Mouse (Mus musculus) adrenal gland, adult 8-10 months (tissue): ENCODE data around the gene Flnb. TPM values are rescaled to one million over a fixed set of nuclear protein-coding genes. Genes with fewer than 3 reads are reported as not detected.

Experiments
- DNase-seq: peaks from one replicate; pipeline ENCODE4 v3.0.0; 2022
- total RNA-seq, 4 experiments: library from RNA; stranded (reverse); gene quantifications; 2 replicates each; pipeline ENCODE4 v1.2.4; 2022

Gene Flnb
- total RNA-seq, 4 experiments from 2014 or later = 54.5 to 77.3 (median 65.8) TPM

DNA sequence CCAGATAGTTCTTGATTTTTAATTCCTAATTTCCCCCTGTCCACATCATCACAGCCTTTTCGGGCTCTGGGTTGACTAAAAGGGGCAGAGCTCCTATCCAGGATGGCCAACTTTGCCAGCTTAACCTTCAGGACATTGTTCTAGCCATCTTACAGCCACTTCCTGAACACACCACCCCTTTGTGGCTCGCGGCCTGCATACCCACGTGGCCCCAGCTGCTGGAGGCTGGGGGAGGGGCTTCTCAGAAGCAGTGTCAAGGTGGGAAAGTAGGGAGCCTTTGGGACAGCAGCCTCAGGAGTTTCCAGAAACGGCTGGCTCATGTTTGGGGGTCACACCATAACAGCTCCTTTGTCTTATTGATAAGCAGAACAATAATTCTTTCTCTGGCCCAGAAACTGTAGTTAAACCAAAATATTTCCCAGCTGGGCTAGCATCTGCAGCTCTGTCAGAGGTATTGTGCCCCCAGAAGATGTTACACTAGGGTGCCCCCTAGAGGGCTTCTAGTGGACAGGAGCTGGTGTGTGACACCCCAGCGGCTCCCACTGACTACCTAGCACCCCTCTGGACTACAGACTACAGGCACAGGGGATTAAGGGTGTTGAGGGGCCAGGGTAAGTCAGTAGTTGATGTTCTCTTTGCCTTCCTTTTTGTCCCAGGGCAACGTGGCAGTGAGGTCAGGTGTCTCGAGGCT is 126.7 kb downstream of the Flnb start:
- no peak for DNase-seq

DNA sequence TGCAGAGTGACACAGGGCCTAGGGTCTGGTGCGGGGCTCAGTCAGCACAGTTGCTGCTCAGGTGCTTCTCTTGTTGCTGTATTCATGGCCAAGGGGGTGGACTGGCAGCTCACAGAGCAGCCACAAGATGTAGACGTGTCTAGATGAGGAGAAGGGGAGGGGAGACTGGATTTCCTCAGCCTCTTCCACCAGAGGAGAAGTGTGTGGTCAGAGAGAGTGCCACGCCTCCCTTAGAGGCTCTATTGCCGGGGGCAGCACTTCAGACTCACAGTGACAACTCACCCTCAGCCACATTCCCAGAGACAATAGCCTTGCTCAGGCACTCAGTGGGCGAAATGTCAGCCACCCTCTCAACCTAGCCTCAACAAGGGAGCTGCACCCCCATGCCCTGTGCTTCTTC is 127.5 kb downstream of the Flnb start:
- DNase-seq = no peak

DNA sequence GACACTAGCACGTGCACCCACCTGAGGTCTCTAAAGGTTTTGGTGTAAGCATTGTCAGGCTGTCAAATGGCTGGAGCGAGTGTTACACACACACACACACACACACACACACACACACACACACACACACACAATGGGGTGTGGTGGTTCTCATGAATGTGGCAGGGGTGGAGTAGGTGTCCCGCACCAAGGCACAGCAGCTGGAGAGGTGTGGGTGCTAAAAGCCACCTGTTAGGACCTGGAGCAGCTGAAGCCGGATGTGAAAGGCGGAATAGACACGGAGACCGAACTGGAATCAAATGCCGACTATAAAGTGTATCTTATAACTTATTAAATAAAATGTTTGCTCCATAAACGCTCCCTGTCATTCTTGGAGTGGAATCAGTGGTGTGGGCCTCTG is 133.5 kb downstream of the Flnb start:
- DNase-seq = no peak

DNA sequence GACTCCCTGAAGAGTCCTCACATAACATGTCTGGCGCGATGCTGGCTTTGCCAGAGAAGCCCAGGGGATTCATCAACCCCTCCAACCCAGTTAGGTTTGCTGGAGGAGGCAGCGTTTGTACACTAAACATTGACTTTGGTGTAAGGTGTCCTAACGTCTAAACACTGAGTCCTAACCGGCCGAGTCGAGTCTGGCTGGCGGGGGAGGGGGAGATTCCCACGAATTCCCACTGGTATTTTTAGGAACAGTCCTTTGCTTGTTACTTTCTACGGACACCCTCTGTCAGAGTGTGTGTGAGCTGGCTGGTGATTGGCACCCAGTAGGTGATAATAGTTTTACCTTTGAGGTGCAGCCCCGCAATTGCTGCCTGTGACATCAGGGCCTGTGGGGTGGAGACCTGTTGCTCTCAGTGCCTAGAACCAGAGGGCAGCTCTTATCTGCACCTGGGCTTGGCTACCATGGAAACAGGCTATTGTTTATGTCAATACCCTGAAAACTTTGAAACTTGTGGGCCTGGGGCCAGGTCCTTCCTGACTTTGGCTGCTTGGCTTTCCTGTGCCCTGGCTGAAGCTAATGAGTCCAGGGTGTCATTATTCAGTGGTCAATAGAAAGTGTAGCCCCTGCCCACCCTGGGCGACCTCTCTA is 135.0 kb downstream of the Flnb start:
- no peak for DNase-seq

DNA sequence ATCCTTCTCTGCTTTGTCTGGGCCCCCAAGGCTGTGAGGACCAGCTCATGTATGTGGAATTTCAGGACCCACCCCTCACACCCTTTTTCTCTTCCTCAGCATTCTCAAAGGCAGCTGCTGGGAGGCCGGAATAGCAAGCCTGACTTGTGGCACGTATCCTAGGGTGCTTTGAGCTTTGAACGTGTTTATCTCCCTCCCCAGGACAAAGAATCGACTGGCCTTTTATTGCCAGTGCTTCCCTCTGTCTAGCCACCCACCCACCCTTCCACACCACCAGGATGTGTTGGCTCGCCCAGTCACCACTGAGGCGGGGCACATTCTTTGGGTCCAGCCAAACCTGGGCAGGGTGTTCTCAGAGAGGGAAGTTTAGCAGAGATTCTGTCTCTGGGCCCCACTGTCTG is 136.3 kb downstream of the Flnb start:
- no peak for DNase-seq

DNA sequence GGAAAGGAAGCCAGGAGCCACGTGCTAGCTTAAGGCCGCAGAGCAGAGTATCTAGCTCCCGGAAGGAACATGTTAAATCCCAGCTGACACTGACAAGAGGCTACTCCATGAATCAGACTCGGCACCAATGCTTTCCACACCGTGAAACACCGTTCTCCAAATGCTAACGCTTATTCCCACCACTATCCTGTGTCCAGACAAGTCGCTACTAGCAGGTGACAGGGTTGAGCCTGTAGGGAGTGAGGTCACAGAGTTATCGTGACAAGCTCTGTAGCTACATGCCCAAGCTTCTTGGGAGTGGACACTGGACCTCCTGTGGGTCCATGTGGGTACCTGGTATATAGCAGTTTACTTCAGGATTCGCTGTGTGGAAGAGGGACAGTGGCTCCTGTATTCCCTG is 138.7 kb downstream of the Flnb start:
- DNase-seq = no peak

DNA sequence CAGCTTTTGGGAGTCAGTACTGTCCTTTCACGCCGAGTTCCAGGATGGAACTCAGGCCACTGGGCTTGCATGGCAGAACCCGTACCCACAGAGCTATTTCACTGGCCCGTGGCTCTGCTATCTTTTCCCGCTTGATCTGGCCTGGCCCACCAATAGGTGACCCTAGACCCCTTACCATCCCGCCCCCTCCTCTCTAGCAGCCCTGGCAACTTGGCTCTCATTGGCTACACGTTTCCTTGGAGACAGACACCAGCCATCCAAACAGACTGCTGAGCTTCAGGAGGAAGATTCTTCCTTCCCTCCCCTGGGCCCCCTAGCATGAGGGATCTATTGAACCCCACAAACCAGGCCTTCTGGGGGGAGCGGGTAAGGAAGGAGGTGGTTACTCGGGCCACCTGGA is 139.3 kb downstream of the Flnb start, which contains the start of gene Gm45521:
TSS of gene Gm45521 (plus strand) at position 240 of the 400 bp plus-strand sequence.
- DNase-seq = no peak

DNA sequence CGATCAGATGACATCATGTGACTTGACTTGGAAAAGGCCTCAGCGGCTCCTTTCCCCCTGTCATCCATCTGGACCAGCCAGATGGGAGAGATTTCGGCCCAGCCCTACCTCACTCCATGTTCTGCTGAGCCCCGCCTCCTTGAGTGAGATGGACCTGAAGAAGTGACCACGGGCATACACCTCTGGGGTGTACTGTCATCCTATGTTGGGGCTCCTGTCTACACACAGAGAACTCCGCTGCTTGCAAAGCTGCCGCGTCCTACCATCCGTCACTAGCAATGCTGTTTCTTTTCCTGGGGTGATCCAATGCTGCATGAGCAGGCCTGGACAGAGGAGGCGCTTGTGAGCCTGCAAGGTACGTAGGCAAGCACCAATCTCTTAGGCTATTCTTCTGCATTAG is 142.9 kb downstream of the Flnb start:
- no peak for DNase-seq

DNA sequence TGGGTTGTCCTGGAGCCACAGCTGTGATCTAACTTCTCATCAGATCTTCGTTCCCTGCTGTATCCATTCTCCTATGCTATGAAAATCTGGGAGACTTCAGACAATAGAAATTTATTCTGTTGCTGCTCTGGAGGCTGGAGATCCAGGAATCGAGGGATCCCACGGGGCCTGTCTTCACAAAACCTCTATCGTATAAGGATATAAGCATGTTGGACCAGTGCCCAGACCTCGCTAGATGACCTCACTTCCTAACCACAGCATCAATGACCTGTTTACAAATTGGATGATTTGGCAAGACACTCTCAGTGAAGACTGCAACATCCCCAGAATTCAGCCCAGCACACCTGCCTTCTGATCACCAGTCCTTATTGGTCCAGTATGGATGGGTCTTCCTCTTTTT is 144.0 kb downstream of the Flnb start:
- no peak for DNase-seq

DNA sequence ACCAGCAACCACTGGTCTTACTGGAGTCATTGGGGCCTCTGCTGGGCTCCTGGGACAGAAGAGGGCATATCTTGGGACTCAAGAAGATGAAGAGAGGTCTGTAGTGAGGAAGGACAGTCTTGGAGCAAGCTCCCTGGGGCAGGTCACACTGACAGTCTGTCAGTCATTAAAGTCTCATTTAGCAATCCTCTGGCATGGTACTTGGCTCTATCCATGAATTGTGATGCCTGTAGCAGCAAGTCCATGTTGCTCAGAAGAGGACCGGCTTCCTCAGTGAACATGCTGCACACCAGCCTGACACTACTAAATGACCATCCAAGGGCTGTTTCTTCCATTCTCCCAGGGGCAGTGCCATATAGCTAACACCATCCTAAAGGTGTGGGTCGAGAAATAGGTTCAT is 144.9 kb downstream of the Flnb start:
- DNase-seq = no peak

DNA sequence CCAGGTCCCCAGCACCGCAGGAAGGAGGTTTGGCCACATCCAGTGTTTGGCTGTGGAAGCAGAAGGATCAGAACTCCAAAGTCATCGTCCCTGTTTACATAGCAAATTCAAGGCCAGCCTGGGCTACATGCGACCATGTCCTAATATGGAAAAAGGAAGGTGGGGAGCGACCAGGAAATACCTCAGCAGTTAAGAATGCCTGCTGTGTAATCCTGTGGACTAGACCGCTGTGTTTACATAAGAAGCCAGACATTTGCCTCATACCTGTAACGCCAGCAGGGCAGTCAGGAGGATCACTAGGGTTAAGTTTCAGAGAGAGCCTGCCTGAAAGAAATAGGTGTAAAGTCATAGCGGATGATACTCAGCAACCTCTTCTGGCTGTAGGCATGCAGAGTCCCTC is 145.4 kb downstream of the Flnb start:
- DNase-seq = no peak

DNA sequence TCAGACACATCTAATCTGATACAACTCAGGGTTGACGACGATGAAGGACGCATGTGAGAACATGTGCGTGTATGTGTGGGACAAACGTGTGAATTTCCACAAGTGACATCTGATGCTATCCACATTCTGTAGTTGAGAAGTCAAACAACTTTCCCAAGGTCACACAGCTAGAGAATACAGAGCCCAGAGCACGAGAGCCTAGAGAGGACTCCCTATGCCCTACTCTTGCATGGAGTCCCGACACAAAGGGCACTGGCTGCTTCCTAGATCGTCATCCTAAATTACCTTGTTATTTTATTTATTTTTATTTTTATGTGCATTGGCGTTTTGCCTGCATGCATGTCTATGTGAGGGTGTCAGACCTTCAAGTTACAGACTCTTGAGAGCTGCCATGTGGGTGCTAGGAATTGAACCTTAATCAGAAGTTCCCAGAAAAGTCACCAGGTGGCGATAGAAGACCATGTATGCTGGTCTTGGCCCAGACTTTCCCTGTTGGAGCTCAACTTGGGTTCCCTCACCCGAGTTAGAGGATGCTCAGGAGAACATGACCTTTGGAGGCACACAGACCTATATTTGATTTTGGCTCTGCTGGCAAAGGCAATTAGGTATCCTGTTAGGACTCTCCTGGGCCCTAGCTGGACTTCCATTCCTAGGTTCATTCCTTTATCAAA is 146.6 kb downstream of the Flnb start:
- no peak for DNase-seq

DNA sequence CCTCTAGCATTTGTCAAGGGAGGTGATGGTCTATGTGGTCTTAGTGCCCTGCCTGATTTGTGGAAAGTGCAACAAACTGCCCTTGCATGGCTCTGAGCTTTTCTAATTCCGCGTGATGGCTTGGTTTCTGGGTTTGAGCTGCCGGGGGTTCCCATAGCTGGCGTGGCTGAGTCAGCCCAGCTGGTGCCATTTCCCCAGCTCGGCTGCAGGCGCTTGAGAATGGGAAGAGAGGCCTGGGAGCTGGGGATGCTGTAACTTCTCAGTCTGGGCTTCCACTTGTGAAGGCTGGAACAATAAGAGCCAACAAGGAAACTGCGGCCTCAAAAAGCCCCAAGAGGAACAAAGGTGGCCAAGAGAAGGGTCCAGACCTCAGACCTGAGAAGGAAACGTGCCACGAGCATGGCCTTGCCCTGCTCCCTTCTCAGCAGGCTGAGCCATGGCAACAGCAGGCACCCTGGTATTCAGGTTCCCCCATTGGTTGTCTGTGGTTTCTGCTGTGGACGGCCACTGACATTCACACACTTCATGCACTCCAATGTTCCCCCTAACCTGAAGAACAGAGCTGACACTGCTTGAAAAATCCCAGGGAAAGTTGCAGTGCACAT is 154.2 kb downstream of the Flnb start:
- no peak for DNase-seq

DNA sequence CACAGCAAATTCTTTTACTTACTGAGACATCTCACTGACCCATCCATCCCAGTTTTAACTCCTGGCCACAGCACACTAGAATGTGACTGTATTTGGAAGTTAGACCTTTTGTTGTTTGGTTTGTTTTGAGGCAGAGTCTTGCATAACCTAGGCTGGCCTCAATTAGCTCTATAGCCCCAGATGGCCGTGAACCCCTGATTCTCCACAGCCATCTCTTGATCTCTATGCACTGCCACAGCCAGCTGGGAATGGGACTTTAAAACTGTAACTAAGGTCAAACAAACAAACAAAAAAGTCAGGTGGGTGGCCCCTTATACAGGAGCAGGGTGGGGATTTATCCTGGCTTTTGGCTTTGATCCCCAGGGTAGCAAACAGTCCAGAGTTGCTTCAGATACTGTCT is 156.9 kb downstream of the Flnb start:
- DNase-seq = no peak

DNA sequence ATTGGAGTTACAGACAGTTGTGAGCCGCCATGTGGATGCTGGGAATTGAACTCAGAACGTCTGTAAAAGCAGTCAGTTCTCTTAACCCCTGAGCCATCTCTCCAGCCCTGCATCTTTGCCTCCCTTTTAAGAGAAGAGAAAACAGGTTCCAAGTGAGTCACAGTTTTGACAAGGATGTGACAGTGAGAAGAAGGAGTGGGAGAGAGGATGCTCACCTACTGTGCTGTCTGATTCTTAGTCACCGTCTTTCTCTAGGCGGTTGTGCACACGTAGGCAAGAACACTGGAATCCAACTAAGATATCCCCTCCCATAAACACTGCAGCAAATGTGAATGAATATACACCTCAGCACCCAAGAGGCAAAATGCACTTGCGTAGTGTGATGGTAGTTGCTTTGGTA is 157.4 kb downstream of the Flnb start:
- no peak for DNase-seq

DNA sequence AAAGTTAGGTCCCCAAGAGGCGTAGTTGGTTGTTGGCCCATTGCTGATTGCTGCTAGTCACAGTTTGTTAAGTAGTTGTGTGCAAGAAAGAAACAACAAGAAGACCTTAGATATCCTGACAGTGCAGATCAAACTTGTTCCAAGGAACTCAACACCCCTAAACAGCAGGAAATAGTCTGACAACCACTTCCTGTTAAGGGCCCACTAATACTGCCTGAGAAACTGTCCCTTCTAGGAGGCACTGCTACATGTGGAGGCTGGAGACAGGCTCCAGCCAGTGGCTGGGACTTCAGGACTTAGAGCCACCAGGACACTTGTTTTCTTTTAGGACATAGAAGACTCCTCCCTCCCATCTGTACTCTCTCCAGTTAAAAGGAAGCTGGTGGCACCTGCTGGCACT is 159.7 kb downstream of the Flnb start:
- DNase-seq = no peak

DNA sequence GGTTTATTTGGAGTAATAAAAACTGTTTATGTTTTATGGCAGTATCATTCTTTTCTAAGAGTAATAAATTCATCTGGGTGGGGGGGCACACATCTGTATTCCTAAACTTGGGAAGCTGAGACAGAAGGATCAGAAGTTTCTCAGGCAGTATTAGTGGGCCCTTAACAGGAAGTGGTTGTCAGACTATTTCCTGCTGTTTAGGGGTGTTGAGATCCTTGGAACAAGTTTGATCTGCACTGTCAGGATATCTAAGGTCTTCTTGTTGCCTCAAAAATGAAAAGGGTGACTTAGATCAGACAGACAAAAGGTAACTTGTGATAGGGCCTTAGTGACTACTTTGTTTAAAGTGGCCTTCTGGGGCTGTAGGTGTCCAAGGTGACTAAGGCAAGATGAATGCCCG is 160.4 kb downstream of the Flnb start:
- DNase-seq = no peak

DNA sequence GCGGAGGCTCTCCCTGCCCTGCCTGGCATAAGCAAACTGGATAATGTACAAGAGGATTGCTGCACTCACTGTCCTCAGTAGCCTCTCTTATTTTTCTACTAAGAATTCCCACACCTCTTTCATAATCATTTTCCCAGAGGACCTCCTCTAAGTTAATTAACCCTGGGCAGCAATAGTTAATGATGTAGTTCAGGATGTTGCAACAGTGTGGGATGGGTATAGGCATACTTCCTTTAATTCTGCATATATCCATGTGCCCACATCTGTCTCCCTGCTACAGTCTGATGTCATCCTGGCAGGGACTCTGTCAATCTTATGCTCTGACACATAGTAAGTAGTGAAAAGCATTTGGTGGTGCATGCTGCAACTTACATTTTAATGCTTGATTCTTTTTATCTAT is 163.5 kb downstream of the Flnb start:
- no peak for DNase-seq

DNA sequence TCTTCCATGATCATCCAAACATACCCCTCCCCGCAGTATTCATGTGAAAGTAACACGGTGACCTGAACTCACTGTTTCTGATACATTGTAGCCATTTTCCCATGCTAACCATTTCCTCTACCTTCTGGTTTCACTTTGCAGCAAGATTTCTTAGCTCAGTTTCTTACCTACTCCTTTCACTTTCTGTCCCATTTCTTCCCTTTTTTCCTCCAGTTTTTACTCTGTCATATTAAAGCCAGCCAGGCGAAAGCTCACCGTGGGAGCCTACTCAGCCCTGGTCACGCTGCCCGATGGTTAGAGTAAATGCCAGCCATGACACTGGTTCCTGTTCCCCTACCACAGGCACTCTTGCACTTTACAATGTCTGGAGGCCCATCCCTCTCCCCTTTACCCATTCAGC is 169.2 kb downstream of the Flnb start:
- DNase-seq = no peak

DNA sequence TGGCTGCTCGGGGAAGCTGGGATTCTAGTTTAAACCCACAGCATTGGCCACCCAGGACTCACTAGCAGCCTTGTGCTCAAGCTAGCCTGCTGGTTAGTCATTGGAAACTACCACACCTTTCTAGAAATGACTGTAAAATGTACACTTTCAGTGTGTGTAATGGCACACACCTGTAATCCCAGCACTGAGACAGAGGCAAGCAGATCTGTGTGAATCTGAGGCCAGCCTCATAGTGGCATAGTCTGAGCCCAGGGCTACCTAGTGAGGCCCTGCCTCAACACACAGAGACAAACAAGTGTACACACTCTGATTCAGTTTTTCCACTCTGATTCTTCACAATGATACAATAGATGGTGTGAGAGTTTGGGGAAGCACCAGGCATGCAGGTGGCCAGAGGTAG is 171.6 kb downstream of the Flnb start:
- DNase-seq = no peak

DNA sequence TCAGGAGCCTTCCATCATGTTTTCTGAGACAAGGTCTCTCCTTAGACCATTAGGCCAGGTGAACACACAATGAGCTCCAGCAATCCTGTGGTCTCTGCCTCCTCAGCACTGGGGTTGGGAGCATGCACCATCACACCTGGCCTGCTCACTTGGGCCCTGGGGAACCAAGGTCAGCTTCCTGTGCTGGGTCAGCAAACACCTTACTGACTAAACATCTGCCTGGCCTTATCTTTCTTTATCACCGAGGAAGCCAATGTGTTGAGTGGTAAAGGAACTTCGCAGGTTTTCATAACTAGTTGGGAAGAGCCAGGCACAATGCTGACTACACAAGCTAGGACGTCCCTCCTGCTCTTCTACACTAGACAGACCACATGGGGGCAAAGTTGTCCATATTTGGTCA is 172.2 kb downstream of the Flnb start:
- no peak for DNase-seq

DNA sequence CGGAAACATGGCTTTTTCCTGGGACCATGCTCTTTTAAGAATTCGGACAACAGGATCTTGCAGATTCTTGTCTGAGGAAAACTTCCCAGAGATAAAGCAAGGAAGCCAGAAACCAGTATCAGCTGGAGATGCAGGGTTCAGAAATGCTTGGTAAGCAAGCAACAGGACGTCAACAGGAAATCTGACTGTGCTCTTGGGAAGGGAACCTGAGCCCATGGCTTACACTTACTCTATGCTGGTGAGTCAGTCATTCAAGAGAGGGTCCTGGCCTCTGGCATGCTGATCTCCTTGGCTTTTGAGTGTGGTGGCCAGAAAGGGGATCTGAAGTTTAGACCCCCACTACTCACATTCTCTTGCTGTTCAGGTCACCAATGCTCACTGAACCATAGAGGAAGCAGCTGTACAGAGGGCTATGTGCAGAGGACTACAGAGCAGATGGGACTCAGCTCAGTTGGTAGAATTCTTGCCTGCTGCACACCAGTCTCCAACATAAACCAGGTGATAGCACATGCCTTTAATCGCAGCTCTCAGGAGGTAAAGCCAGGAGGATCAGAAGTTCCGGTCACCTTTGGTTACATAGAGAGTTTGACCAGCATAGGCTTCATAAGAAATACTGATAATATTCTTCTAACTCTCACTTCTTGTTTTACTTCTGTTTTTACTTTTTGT is 173.5 kb downstream of the Flnb start:
- DNase-seq = no peak

DNA sequence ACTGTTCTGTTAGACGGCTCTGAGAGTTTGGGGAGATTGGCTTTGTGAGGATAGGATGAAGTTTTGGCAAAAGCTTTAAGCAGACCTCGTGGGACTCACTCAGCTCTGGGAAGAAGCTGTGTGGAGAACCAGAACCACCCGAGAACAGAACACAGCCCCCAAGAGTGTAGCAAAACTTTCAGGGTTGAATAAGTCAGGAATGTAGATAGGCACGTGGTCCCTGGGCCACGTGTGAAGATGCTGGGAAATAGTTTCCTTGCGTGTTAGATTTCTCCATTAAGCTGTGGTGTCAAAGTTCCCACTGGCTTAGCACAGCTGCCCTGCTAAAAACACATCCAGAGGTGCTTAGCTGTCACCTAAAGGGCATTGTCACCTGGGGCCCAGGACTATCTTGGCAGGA is 174.4 kb downstream of the Flnb start:
- DNase-seq = no peak
